In genomic region chr10:91241611-91242005, GRCm38 (mm10) we compare ENCODE assay signal across 8 mouse cellular contexts.
DNase-seq lines count a peak whose midpoint lies in the region; ATAC-seq and TF ChIP-seq lines count a peak whose summit lies in the region.

No protein-coding gene starts in this region.

- intact Hi-C loops in left cerebral cortex, postnatal 4 days (cut with DNase I): loop anchor here (10.0 kb wide), 1 partner anchor 167 kb away; no protein-coding TSS in a partner anchor

- in situ Hi-C loops in Patski (cut with MboI; ENCODE audit: low pct_unique_long_range_greater_than_20kb): loop anchor here (5.0 to 10.0 kb wide), 2 partner anchors 164 to 507 kb away; no protein-coding TSS in a partner anchor

- peak overlapping the region; percentile 89 for H3K27ac ChIP-seq in embryonic facial prominence, embryonic 12.5 days
- peak overlapping the region; percentile 93 for H3K27ac ChIP-seq in heart, embryonic 16.5 days (ENCODE audit: low read length)
- no peak overlapping the region for H3K27ac ChIP-seq in thymus, adult 2 months (ENCODE audit: control insufficient read depth, insufficient read depth, low read length)

- TF ChIP-seq POLR2A in thymus, adult 2 months (IDR thresholded peaks at IDR 0.05; ENCODE audit: control insufficient read depth, extremely low read depth, insufficient read depth, low read length, poor library complexity): no peak

- no peaks in the 10 kb centered on the region for H3K27me3 ChIP-seq in Patski
- H3K27me3 ChIP-seq in embryonic facial prominence, embryonic 12.5 days: no peaks in the 10 kb centered on the region
- no peaks in the 10 kb centered on the region for H3K27me3 ChIP-seq in heart, embryonic 16.5 days (ENCODE audit: control insufficient read depth, insufficient read depth, low read length)
- H3K27me3 ChIP-seq in thymus, adult 2 months (ENCODE audit: control insufficient read depth, insufficient read depth, low read length): no peaks in the 10 kb centered on the region

- H3K4me3 ChIP-seq in embryonic facial prominence, embryonic 12.5 days: no peak overlapping the region
- H3K4me3 ChIP-seq in heart, embryonic 16.5 days (ENCODE audit: low read length): peak overlapping the region; percentile 3; the same call in 1 of the 2 replicates
- no peak overlapping the region for H3K4me3 ChIP-seq in thymus, adult 2 months (ENCODE audit: control insufficient read depth, insufficient read depth, low read length)

- H3K9me3 ChIP-seq in embryonic facial prominence, embryonic 12.5 days: no peaks in the 10 kb centered on the region
- no peaks in the 10 kb centered on the region for H3K9me3 ChIP-seq in heart, embryonic 16.5 days (replicated peaks; ENCODE audit: control insufficient read depth, low read length)

- no peaks in the 10 kb centered on the region for H3K36me3 ChIP-seq in embryonic facial prominence, embryonic 12.5 days
- H3K36me3 ChIP-seq in heart, embryonic 16.5 days (ENCODE audit: control insufficient read depth, insufficient read depth): no peaks in the 10 kb centered on the region
- H3K36me3 ChIP-seq in thymus, adult 2 months (ENCODE audit: control insufficient read depth, insufficient read depth, low read length): no peaks in the 10 kb centered on the region

- TF ChIP-seq CTCF in Patski (IDR thresholded peaks at IDR 0.05): no peak
- no peak for TF ChIP-seq CTCF in thymus, adult 2 months (IDR thresholded peaks at IDR 0.05; ENCODE audit: borderline replicate concordance, control insufficient read depth, extremely low read depth, insufficient read depth, low read length, poor library complexity)

- DNase-seq in Patski (ENCODE audit: low read depth, low spot score): no peak
- DNase-seq in lung, postnatal 10 days: peak; percentile 28
- DNase-seq in spleen, postnatal 4 days (ENCODE audit: low spot score in 2 of 2): no peak
- DNase-seq in thymus, adult 2 months: no peak
- no peak for DNase-seq in thymus, postnatal 14 days
- DNase-seq in left cerebral cortex, postnatal 4 days: no peak

- 5% methylated on average over 7 of the region's 7 CpGs for WGBS in embryonic facial prominence, embryonic 12.5 days
- WGBS in heart, embryonic 16.5 days: 20% methylated on average over 7 of the region's 7 CpGs
- 92% methylated on average over 7 of the region's 7 CpGs for WGBS in thymus, adult 2 months

- H3K4me2 ChIP-seq in embryonic facial prominence, embryonic 12.5 days (replicated peaks): peak overlapping the region; percentile 30
- peak overlapping the region; percentile 54 for H3K4me2 ChIP-seq in heart, embryonic 16.5 days (ENCODE audit: low read depth, low read length)

- H3K9ac ChIP-seq in embryonic facial prominence, embryonic 12.5 days: no peak overlapping the region
- H3K9ac ChIP-seq in heart, embryonic 16.5 days (ENCODE audit: low read length): peak overlapping the region; percentile 49

- POLR2A ChIA-PET in Patski (lab: Charles Lee): interaction anchor here (1.0 kb wide), 1 partner anchor 80 kb away, joined by 3 read pairs; no protein-coding TSS in a partner anchor

- peak; percentile 18 for ATAC-seq in Patski
- peak; percentile 85 for ATAC-seq in embryonic facial prominence, embryonic 12.5 days (ENCODE audit: insufficient number of reproducible peaks, insufficient read depth, low FRiP score, low TSS enrichment)
- ATAC-seq in heart, embryonic 16.5 days (replicated peaks; ENCODE audit: extremely low read depth, insufficient read depth, low FRiP score): peak; percentile 40

- CTCF ChIA-PET in Patski (lab: Charles Lee): interaction anchor here (1.1 to 1.4 kb wide), 2 partner anchors 60 to 70 kb away, joined by 3 read pairs; no protein-coding TSS in a partner anchor

- H3K4me1 ChIP-seq in embryonic facial prominence, embryonic 12.5 days: peaks cover 47% of the 10 kb centered on the region
- peaks cover 37% of the 10 kb centered on the region for H3K4me1 ChIP-seq in heart, embryonic 16.5 days (ENCODE audit: control insufficient read depth, insufficient read depth, low read length)
- no peaks in the 10 kb centered on the region for H3K4me1 ChIP-seq in thymus, adult 2 months (replicated peaks; ENCODE audit: control insufficient read depth, insufficient read depth, low read length)

Comparison
In these comparisons a context has a peak if more than half of its experiments do, and no peak if none do; other contexts are left out.
1. ATAC-seq: peak in every context shown above with its lines; median percentile 85 in embryonic facial prominence, embryonic 12.5 days; 40 in heart, embryonic 16.5 days; 18 in Patski.